Mouse (Mus musculus) heart, postnatal 0 days (tissue): ENCODE measurements around the gene Cdpf1. TPM values are rescaled to one million over a fixed set of nuclear protein-coding genes. Genes with fewer than 3 reads are reported as not detected.

Experiments used
- ATAC-seq: fragments of 200-750 bp; cut with Nextera tagmentation; 2 replicates; pipeline ENCODE4 v1.8.0; 2017; ENCODE audit warnings: low read depth, moderate number of reproducible peaks, moderate library complexity; ENCODE audit not compliant: insufficient read depth
- DNase-seq: peaks from one replicate; pipeline ENCODE4 v3.0.0-alpha.2; 2016; ENCODE audit warnings: low spot score
- H3K27ac ChIP-seq: fragments of 300-500 bp; sonication (generic); 2 replicates; pipeline ENCODE4 v1.5.1; 2014; ENCODE audit warnings: low read depth, mild to moderate bottlenecking
- H3K27me3 ChIP-seq: fragments of 300-500 bp; sonication (generic); 2 replicates; pipeline ENCODE4 v1.6.1; 2014; ENCODE audit warnings: low read length, mixed read lengths; ENCODE audit not compliant: control insufficient read depth, insufficient read depth
- H3K36me3 ChIP-seq: fragments of 300-500 bp; sonication (generic); replicated peaks from 2 replicates; pipeline ENCODE4 v1.6.1; 2014; ENCODE audit warnings: low read length, mixed read lengths; ENCODE audit not compliant: control insufficient read depth, insufficient read depth
- H3K4me1 ChIP-seq: fragments of 300-500 bp; sonication (generic); 2 replicates; pipeline ENCODE4 v1.6.1; 2014; ENCODE audit warnings: antibody characterized with exemption; ENCODE audit not compliant: control insufficient read depth, insufficient read depth
- H3K4me2 ChIP-seq: fragments of 300-500 bp; sonication (generic); 2 replicates; pipeline ENCODE4 v1.6.1; 2014; ENCODE audit warnings: low read depth, mild to moderate bottlenecking, low read length, moderate library complexity
- H3K4me3 ChIP-seq: fragments of 300-500 bp; sonication (generic); 2 replicates; pipeline ENCODE4 v1.5.1; 2014; ENCODE audit warnings: low read depth, low read length
- H3K9ac ChIP-seq: fragments of 300-500 bp; sonication (generic); replicated peaks from 2 replicates; pipeline ENCODE4 v1.6.1; 2014; ENCODE audit warnings: low read depth, low read length, mixed read lengths
- H3K9me3 ChIP-seq: fragments of 300-500 bp; sonication (generic); replicated peaks from 2 replicates; pipeline ENCODE4 v1.6.1; 2016; ENCODE audit warnings: low read length; ENCODE audit not compliant: control insufficient read depth
- CTCF ChIP-seq: IDR thresholded peaks from 2 replicates; pipeline ENCODE4 v1.5.1; 2016; ENCODE audit warnings: antibody characterized with exemption, control low read depth, low read depth
- EP300 ChIP-seq: IDR thresholded peaks from 2 replicates; pipeline ENCODE4 v1.6.1; 2016; ENCODE audit warnings: antibody characterized with exemption, low read depth
- WGBS: fragments of 180-500 bp; shearing (Covaris S2); extraction: QIAGEN DNeasy Blood & Tissue Kit; methylation state at CpG from one replicate; pipeline ENCODE4 v1.1.7; 2014; 5-methylcytosine and 5-hydroxymethylcytosine counted together
- polyA plus RNA-seq: library from polyadenylated mRNA; unstranded; fragments of >200 nt; fragmentation: Nextera tagmentation; extraction: Ambion mirVana; gene quantifications from 2 replicates; pipeline ENCODE4 v1.2.1, GENCODE M21; 2015
- total RNA-seq: library from RNA; depleted of rRNA; stranded (reverse); fragments of >200 nt; gene quantifications from 2 replicates; pipeline ENCODE4 v1.2.3, GENCODE M21; 2014; ENCODE audit warnings: low replicate concordance

Gene Cdpf1
- total and polyA plus RNA-seq, 2 experiments from 2014 or later = 31.0 to 45.9 TPM

DNA sequence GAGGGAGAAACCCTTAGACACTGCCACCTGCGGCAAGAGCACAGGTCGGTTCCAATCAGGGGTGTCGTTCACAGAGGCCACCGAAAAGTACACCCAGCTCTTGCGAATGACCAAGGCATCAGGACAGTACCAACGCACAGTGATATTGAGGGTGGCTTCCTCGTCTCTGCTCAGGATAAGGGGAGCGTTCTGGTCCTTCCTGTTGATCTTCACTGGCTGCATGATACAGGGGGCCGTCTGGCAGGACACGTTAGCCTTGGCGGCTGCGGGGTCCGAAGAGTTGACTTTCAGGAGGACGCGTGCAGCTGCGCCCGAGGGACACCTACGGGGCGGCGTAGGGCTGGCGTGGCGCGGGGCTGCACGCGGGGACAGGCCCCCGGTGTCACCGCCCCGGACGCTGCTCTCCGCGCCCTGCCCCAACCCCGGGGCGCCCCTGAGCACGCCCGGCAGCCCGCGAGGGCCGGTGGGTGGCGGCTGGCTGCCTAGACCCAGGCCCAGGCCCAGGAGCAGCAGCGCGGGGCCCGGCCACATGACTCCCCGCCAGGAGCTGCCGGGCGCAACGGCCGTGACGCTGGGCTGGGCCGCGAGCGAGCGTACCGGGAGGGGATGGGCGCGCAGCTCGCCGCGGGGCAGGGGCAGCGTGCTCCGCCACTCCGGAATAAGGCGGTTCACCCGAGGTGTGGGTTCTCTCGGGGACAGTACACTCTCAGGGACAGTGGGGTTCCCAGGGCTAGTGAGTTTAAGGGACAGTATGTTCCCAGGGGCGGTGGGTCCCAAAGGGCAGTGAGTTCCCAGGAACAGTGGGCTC, 9.9 kb upstream of the Cdpf1 start, which contains the start of gene Pkdrej:
TSS of gene Pkdrej (minus strand) at position 532 of the 808 bp plus-strand sequence.
- 2% methylated on average over 65 of the region's 65 CpGs for WGBS
- Histone ChIP-seq H3K36me3 (no peaks in the 10 kb centered on the region), H3K4me1 (peaks cover 13% of the 10 kb centered on the region; the same call in 1 of the 2 replicates), H3K9ac (peak within 1 kb of the TSS; percentile 70), H3K27ac (peak within 1 kb of the TSS; percentile 1; the same call in 1 of the 2 replicates), H3K27me3 (peaks cover 14% of the 10 kb centered on the region; the same call in 1 of the 2 replicates), H3K4me3 (peak within 1 kb of the TSS; percentile 51), H3K4me2 (peak within 1 kb of the TSS; percentile 93), H3K9me3 (peaks cover 13% of the 10 kb centered on the region)
- ATAC-seq (peak; percentile 90), DNase-seq (peak; percentile 34)
- TF ChIP-seq CTCF (no peak), EP300 (no peak)

DNA sequence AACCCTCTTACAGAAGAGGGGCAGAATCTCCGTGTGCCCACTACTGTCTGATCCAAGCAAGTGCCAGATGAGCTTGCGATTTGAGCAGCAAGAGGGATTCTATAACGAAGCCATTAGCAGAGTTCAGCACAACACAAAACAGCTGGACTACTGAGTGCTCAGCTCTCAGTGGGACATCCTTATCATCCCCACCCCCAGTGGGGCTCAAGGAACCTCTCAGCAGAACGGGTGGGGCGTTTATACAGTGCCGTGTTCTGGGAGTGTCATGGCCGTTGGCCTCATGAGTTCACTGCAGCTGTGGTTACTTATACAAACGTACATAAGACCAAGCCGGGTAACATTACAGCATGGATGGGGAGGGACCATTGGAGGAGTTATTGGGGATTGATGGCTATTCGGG, 1.9 kb upstream of the Cdpf1 start:
- Histone ChIP-seq H3K9ac (no peak overlapping the region), H3K9me3 (peaks cover 17% of the 10 kb centered on the region; the same call in 1 of the 2 replicates), H3K4me2 (no peak overlapping the region), H3K27ac (no peak overlapping the region), H3K27me3 (no peaks in the 10 kb centered on the region), H3K36me3 (no peaks in the 10 kb centered on the region), H3K4me3 (no peak overlapping the region), H3K4me1 (peaks cover 17% of the 10 kb centered on the region)
- ATAC-seq = no peak
- TF ChIP-seq EP300 (no peak), CTCF (no peak)
- WGBS = 64% methylated on average over 10 of the region's 10 CpGs
- DNase-seq = no peak

DNA sequence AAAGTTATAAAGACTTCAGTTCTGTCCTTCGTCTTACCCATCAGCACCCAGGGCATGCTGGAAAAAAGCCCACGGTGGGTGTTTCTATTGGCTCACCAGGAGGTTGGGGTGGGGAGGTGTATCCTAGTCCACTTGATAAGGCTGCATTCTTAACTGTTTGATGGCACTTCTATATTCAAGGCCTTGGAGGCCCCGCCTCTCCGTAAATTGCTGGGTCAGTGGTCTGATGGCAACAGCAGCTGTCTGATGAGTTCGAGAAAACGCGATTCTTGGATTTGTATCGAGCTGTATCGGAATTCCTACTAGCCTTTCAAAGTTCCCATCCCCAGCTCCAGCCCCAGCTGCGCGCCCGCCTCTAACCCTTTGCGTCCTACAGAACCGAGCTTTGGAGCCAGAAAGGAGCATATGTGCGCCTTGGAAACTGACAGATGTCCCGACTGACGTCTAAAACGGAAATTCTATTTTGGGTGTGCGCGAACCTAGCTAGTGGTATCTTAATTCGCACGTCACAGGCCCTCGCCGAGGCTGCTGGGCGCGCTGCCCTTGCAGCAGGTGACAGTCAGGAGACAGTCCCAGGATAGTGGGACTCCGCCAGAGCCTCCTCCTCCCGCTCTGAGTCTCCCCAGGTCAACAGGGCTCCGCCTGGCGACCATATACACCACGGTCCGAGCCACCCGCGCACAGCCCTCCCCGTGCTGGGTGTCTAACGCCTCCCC, 533 bp downstream of the Cdpf1 start:
- H3K27ac ChIP-seq = peak overlapping the region; percentile 97
- H3K4me1 ChIP-seq = peaks cover 17% of the 10 kb centered on the region
- H3K4me2 ChIP-seq = peak overlapping the region; percentile 72
- H3K27me3 ChIP-seq = no peaks in the 10 kb centered on the region
- H3K9ac ChIP-seq = peak overlapping the region; percentile 60
- 0 out of 2 replicates have a peak, but pooled peaks cover 7% of the 10 kb centered on the region for H3K9me3 ChIP-seq
- DNase-seq (peak; percentile 91), ATAC-seq (peak; percentile 89)
- TF ChIP-seq EP300 (peak; percentile 99), CTCF (peak; percentile 21)
- H3K4me3 ChIP-seq = peak overlapping the region; percentile 62
- peaks cover 8% of the 10 kb centered on the region; the same call in 1 of the 2 replicates for H3K36me3 ChIP-seq
- 2% methylated on average over 36 of the region's 36 CpGs for WGBS

DNA sequence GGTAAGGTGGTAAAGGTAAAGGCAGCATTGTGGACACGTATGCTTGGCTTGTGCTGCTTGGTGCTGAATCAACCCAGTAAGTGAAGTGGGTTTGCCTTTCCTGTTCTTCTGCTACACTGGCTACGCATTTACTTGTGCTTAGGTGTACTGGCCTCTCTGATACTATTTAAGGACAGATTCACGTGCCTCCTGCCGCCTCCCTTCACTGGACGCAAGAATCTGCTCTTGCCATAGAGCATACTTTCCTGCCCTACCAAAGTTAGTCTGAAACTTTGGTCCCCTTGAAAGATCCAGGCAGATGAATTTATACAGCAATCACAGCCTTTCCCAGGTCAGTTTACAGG, 1.1 kb downstream of the Cdpf1 start:
- H3K4me3 ChIP-seq = peak overlapping the region; percentile 62; the same call in 1 of the 2 replicates
- 24% methylated on average over 5 of the region's 5 CpGs for WGBS
- ATAC-seq (no peak), DNase-seq (peak; percentile 76)
- H3K36me3 ChIP-seq = peaks cover 8% of the 10 kb centered on the region; the same call in 1 of the 2 replicates
- 0 out of 2 replicates have a peak, but pooled peaks cover 2% of the 10 kb centered on the region for H3K9me3 ChIP-seq
- H3K9ac ChIP-seq = peak overlapping the region; percentile 60; the same call in 1 of the 2 replicates
- H3K27me3 ChIP-seq = no peaks in the 10 kb centered on the region
- TF ChIP-seq EP300 = no peak
- TF ChIP-seq CTCF = no peak
- peaks cover 17% of the 10 kb centered on the region for H3K4me1 ChIP-seq
- peak overlapping the region; percentile 72 for H3K4me2 ChIP-seq
- H3K27ac ChIP-seq = peak overlapping the region; percentile 97

DNA sequence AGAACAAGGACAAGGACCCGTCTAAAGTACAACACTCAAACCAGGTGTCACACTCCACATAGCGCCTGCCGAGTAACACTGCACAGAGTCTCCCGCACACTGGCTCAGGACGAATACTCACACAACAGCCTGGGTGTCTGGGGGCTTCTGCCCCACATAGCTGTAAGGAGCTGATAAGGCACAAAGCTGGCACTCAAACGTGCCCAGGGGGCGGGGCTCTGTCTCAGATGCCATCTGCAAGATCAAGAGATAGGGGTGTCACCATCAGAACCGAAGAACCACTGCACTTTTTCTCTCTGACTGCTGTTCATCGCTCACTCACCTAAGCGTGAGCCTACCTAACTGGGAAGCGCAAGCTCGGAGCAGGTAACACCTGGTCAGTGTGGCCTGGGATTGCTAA, 2.4 kb downstream of the Cdpf1 start:
- Histone ChIP-seq H3K36me3 (peaks cover 14% of the 10 kb centered on the region; the same call in 1 of the 2 replicates), H3K4me1 (peaks cover 20% of the 10 kb centered on the region), H3K27ac (peak overlapping the region; percentile 71; the same call in 1 of the 2 replicates), H3K4me2 (no peak overlapping the region), H3K27me3 (no peaks in the 10 kb centered on the region), H3K9ac (peak overlapping the region; percentile 25; the same call in 1 of the 2 replicates), H3K9me3 (no peaks in the 10 kb centered on the region), H3K4me3 (no peak overlapping the region)
- ATAC-seq (no peak), DNase-seq (no peak)
- WGBS = 84% methylated on average over 12 of the region's 12 CpGs
- TF ChIP-seq CTCF (no peak), EP300 (no peak)
